ENCODE assay signal across 8 mouse cellular contexts in genomic region chr17:32890852-32891238, GRCm38 (mm10). TPM values are rescaled to one million over a fixed set of nuclear protein-coding genes. Genes with fewer than 3 reads are reported as not detected.
DNase-seq lines count a peak whose midpoint lies in the region; ATAC-seq and TF ChIP-seq lines count a peak whose summit lies in the region.

No protein-coding gene starts in this region.

- TF ChIP-seq POLR2A in ES-Bruce4 (IDR thresholded peaks at IDR 0.05; ENCODE audit: insufficient read depth, low read length): no peak

- no peak for TF ChIP-seq CTCF in ES-Bruce4 (IDR thresholded peaks at IDR 0.05; ENCODE audit: low read depth, low read length)
- no peak for TF ChIP-seq CTCF in forebrain, postnatal 0 days (IDR thresholded peaks at IDR 0.05; ENCODE audit: low read depth)

- no peaks in the 10 kb centered on the region for H3K9me3 ChIP-seq in heart, embryonic 11.5 days (replicated peaks; ENCODE audit: control insufficient read depth, low read length)
- H3K9me3 ChIP-seq in ES-Bruce4 (replicated peaks; ENCODE audit: control insufficient read depth, insufficient read depth, low read length, poor library complexity, severe bottlenecking): no peaks in the 10 kb centered on the region
- H3K9me3 ChIP-seq in forebrain, postnatal 0 days (ENCODE audit: low read length): no peaks in the 10 kb centered on the region

- intact Hi-C loops in gastrocnemius, postnatal 36 days (cut with DNase I): no loop called here

- no peaks in the 10 kb centered on the region for H3K27me3 ChIP-seq in heart, embryonic 11.5 days (ENCODE audit: control insufficient read depth, insufficient read depth, low read length)
- no peaks in the 10 kb centered on the region for H3K27me3 ChIP-seq in ES-Bruce4 (ENCODE audit: control insufficient read depth, insufficient read depth, low read length, poor library complexity, severe bottlenecking)
- no peaks in the 10 kb centered on the region for H3K27me3 ChIP-seq in forebrain, postnatal 0 days (ENCODE audit: insufficient read depth, low read length)

- peak overlapping the region; percentile 73 for H3K27ac ChIP-seq in heart, embryonic 11.5 days (ENCODE audit: low read depth, low read length)
- peak overlapping the region; percentile 0; the same call in 1 of the 2 replicates for H3K27ac ChIP-seq in ES-Bruce4 (ENCODE audit: insufficient read depth, low read length)
- peak overlapping the region; percentile 71 for H3K27ac ChIP-seq in forebrain, postnatal 0 days (ENCODE audit: low read depth, low read length)

- no peak for DNase-seq in heart, postnatal 4 days
- DNase-seq in forebrain, postnatal 0 days: no peak
- DNase-seq in Muller cell, postnatal 12 days (ENCODE audit: inconsistent ontology term): no peak
- DNase-seq in gastrocnemius, postnatal 36 days: no peak
- no peak for DNase-seq in thymus, postnatal 10 days (ENCODE audit: low spot score in 2 of 2)

- WGBS in heart, embryonic 11.5 days (ENCODE audit: insufficient replicate concordance): 6% methylated on average over 10 of the region's 11 CpGs
- WGBS in forebrain, postnatal 0 days: 8% methylated on average over 11 of the region's 11 CpGs

- H3K4me2 ChIP-seq in heart, embryonic 11.5 days: peak overlapping the region; percentile 81
- peak overlapping the region; percentile 80 for H3K4me2 ChIP-seq in forebrain, postnatal 0 days (ENCODE audit: low read depth)

- peak overlapping the region; percentile 84 for H3K4me3 ChIP-seq in heart, embryonic 11.5 days (ENCODE audit: low read depth, low read length)
- peak overlapping the region; percentile 77 for H3K4me3 ChIP-seq in ES-Bruce4 (ENCODE audit: low read depth, low read length)
- peak overlapping the region; percentile 81 for H3K4me3 ChIP-seq in forebrain, postnatal 0 days (ENCODE audit: low read depth, low read length)

- ATAC-seq in heart, embryonic 11.5 days (replicated peaks; ENCODE audit: insufficient number of reproducible peaks, low FRiP score, low TSS enrichment): peak; percentile 18; the same call in 1 of the 2 replicates
- ATAC-seq in forebrain, postnatal 0 days: peak; percentile 40
- ATAC-seq in megakaryocyte, adult 5-6 weeks (ENCODE audit: poor library complexity, severe bottlenecking): peak; percentile 11

- no peak for TF ChIP-seq EP300 in ES-Bruce4 (IDR thresholded peaks at IDR 0.05; ENCODE audit: insufficient read depth, low read depth, low read length)

- peak overlapping the region; percentile 90 for H3K9ac ChIP-seq in heart, embryonic 11.5 days (ENCODE audit: low read depth, low read length)
- H3K9ac ChIP-seq in ES-Bruce4 (ENCODE audit: low read depth, poor library complexity, severe bottlenecking): peak overlapping the region; percentile 62
- H3K9ac ChIP-seq in forebrain, postnatal 0 days: peak overlapping the region; percentile 71

- no peaks in the 10 kb centered on the region for H3K36me3 ChIP-seq in heart, embryonic 11.5 days (ENCODE audit: control insufficient read depth, insufficient read depth, low read length)
- no peaks in the 10 kb centered on the region for H3K36me3 ChIP-seq in ES-Bruce4 (ENCODE audit: control insufficient read depth, insufficient read depth, low read length, poor library complexity, severe bottlenecking)
- no peaks in the 10 kb centered on the region; the same call in 1 of the 2 replicates for H3K36me3 ChIP-seq in forebrain, postnatal 0 days (ENCODE audit: insufficient read depth)

- H3K4me1 ChIP-seq in heart, embryonic 11.5 days (ENCODE audit: control insufficient read depth, insufficient read depth, low read length): peaks cover 8% of the 10 kb centered on the region
- H3K4me1 ChIP-seq in ES-Bruce4 (ENCODE audit: control insufficient read depth, insufficient read depth, low read length): peaks cover 1% of the 10 kb centered on the region
- H3K4me1 ChIP-seq in forebrain, postnatal 0 days (ENCODE audit: insufficient read depth): 0 out of 2 replicates have a peak, but pooled peaks cover 7% of the 10 kb centered on the region

RNA-seq across cellular contexts. Expression of gene Zfp870, which starts 0.6 kb away (rescaled TPM):
- polyA plus RNA-seq in heart, embryonic 11.5 days (2014; fragmentation: Nextera tagmentation; extraction: Ambion mirVana): 4.8 and 5.9 TPM in 2 replicates
- total RNA-seq in heart, postnatal 4 days (2021): 1 to 10 TPM; 6.7 to 7.6 TPM
- 17.6 and 19.0 TPM in 2 replicates for polyA plus RNA-seq in ES-Bruce4 (2011; ENCODE audit: insufficient read depth, insufficient read length, low read depth, missing spikeins)
- total RNA-seq in forebrain, postnatal 0 days (2014; rRNA removed): 9.1 and 9.3 TPM in 2 replicates
- 4.4 and 5.2 TPM in 2 replicates for polyA plus RNA-seq in forebrain, postnatal 0 days (2015; fragmentation: Nextera tagmentation; extraction: Ambion mirVana)
- 2.4 and 3.4 TPM in 2 replicates for total RNA-seq in megakaryocyte, adult 5-6 weeks (2015)
- total RNA-seq in megakaryocyte, adult 5-6 weeks (2017): 2.1 and 2.9 TPM in 2 replicates
- total RNA-seq in gastrocnemius, postnatal 36 days (2021): 1 to 10 TPM; 3.8 to 6.8 TPM

RNA-seq across cellular contexts. Expression of gene Cyp4f14, which starts 26.3 kb away (rescaled TPM):
- not detected in 2 replicates for polyA plus RNA-seq in heart, embryonic 11.5 days (2014; fragmentation: Nextera tagmentation; extraction: Ambion mirVana)
- total RNA-seq in heart, postnatal 4 days (2021): not detected
- polyA plus RNA-seq in ES-Bruce4 (2011; ENCODE audit: insufficient read depth, insufficient read length, low read depth, missing spikeins): not detected in 2 replicates
- 0.31 and 0.62 TPM in 2 replicates for total RNA-seq in forebrain, postnatal 0 days (2014; rRNA removed)
- 0.38 and 0.48 TPM in 2 replicates for polyA plus RNA-seq in forebrain, postnatal 0 days (2015; fragmentation: Nextera tagmentation; extraction: Ambion mirVana)
- not detected in 2 replicates for total RNA-seq in megakaryocyte, adult 5-6 weeks (2015)
- not detected in 2 replicates for total RNA-seq in megakaryocyte, adult 5-6 weeks (2017)
- total RNA-seq in gastrocnemius, postnatal 36 days (2021): under 1 TPM in 1 of 2 experiments, not detected in 1; 0.27 TPM

RNA-seq across cellular contexts. Expression of gene Cyp4f13, which starts 56.4 kb away (rescaled TPM):
- polyA plus RNA-seq in heart, embryonic 11.5 days (2014; fragmentation: Nextera tagmentation; extraction: Ambion mirVana): 7.4 and 9.0 TPM in 2 replicates
- total RNA-seq in heart, postnatal 4 days (2021): 10 to 100 TPM; 10.9 to 12.4 TPM
- polyA plus RNA-seq in ES-Bruce4 (2011; ENCODE audit: insufficient read depth, insufficient read length, low read depth, missing spikeins): 12.7 and 18.8 TPM in 2 replicates
- 6.9 and 7.1 TPM in 2 replicates for total RNA-seq in forebrain, postnatal 0 days (2014; rRNA removed)
- polyA plus RNA-seq in forebrain, postnatal 0 days (2015; fragmentation: Nextera tagmentation; extraction: Ambion mirVana): 6.9 and 7.8 TPM in 2 replicates
- total RNA-seq in megakaryocyte, adult 5-6 weeks (2015): 19.0 and 20.2 TPM in 2 replicates
- total RNA-seq in megakaryocyte, adult 5-6 weeks (2017): 9.2 and 11.7 TPM in 2 replicates
- total RNA-seq in gastrocnemius, postnatal 36 days (2021): 10 to 100 TPM in 1 of 2 experiments, 1 to 10 TPM in 1; 8.6 to 10.8 TPM

Comparison
In these comparisons a context has a peak if more than half of its experiments do, and no peak if none do; other contexts are left out.
1. H3K27ac ChIP-seq: peak in every context shown above with its lines; median percentile 73 in heart, embryonic 11.5 days; 71 in forebrain, postnatal 0 days; 0 in ES-Bruce4.